Mouse (Mus musculus) hindbrain, embryonic 10.5 days (tissue): Measurements from ENCODE around the gene Sirt4. TPM values are rescaled to one million over a fixed set of nuclear protein-coding genes. Genes with fewer than 3 reads are reported as not detected.
"Not testable (repeated sequence)": the region's sequence is repeated elsewhere in the genome, so short reads cannot be mapped to it uniquely, and the experiment has no call there.

ENCODE experiments used
- DNase-seq: peaks from one replicate; pipeline ENCODE4 v3.0.0-alpha.2; 2017; ENCODE audit warnings: low spot score
- H3K27ac ChIP-seq: fragments of 300-500 bp; sonication (generic); 2 replicates; pipeline ENCODE4 v1.5.1; 2016; ENCODE audit warnings: mild to moderate bottlenecking, moderate library complexity
- H3K27me3 ChIP-seq: fragments of 300-500 bp; sonication (generic); 2 replicates; pipeline ENCODE4 v1.6.1; 2016; ENCODE audit warnings: mild to moderate bottlenecking; ENCODE audit not compliant: poor library complexity, insufficient read depth, severe bottlenecking
- H3K36me3 ChIP-seq: fragments of 300-500 bp; sonication (generic); 2 replicates; pipeline ENCODE4 v1.6.1; 2016; ENCODE audit warnings: mild to moderate bottlenecking, moderate library complexity
- H3K4me1 ChIP-seq: fragments of 300-500 bp; sonication (generic); replicated peaks from 2 replicates; pipeline ENCODE4 v1.6.1; 2016; ENCODE audit warnings: mild to moderate bottlenecking
- H3K4me3 ChIP-seq: fragments of 300-500 bp; sonication (generic); 2 replicates; pipeline ENCODE4 v1.5.1; 2016; ENCODE audit warnings: mild to moderate bottlenecking, moderate library complexity
- H3K9me3 ChIP-seq: fragments of 300-500 bp; sonication (generic); 2 replicates; pipeline ENCODE4 v1.6.1; 2016; ENCODE audit warnings: mild to moderate bottlenecking, moderate library complexity
- WGBS: fragments of 180-500 bp; shearing (Covaris S2); methylation state at CpG from one replicate; pipeline ENCODE4 v1.1.7; 2016; 5-methylcytosine and 5-hydroxymethylcytosine counted together
- polyA plus RNA-seq: library from polyadenylated mRNA; unstranded; fragments of >200 nt; fragmentation: Nextera tagmentation; extraction: Ambion mirVana; gene quantifications from 2 replicates; pipeline ENCODE4 v1.2.1, GENCODE M21; 2016

Sirt4 gene
- polyA plus RNA-seq, 1 experiment from 2014 or later = 17.2 TPM

- Histone ChIP-seq H3K9me3 (no peaks in the 10 kb centered on the region), H3K4me3 (no peak overlapping the region), H3K27me3 (no peaks in the 10 kb centered on the region), H3K4me1 (peaks cover 64% of the 10 kb centered on the region), H3K36me3 (peaks cover 5% of the 10 kb centered on the region; the same call in 1 of the 2 replicates), H3K27ac (peak overlapping the region; percentile 81)
- DNase-seq = no peak
- WGBS = 79% methylated on average over 4 of the region's 4 CpGs
Measured at GRCm38 (mm10) chr5:115522531-115522930, 38.0 kb upstream of the Sirt4 start.

GRCm38 (mm10) chr5:115521553-115522461, 37.3 kb upstream of the Sirt4 start:
- peak overlapping the region; percentile 81 for H3K27ac ChIP-seq
- WGBS = 65% methylated on average over 21 of the region's 21 CpGs
- H3K9me3 ChIP-seq = no peaks in the 10 kb centered on the region
- peak; percentile 68 for DNase-seq
- peaks cover 64% of the 10 kb centered on the region for H3K4me1 ChIP-seq
- no peaks in the 10 kb centered on the region for H3K27me3 ChIP-seq
- peaks cover 12% of the 10 kb centered on the region for H3K36me3 ChIP-seq
- 0 out of 2 replicates have a peak overlapping the region, but pooled peaks have one; percentile 11 for H3K4me3 ChIP-seq

- no peak for DNase-seq
- no peaks in the 10 kb centered on the region for H3K9me3 ChIP-seq
- H3K4me3 ChIP-seq = no peak overlapping the region
- H3K4me1 ChIP-seq = peaks cover 61% of the 10 kb centered on the region
- H3K36me3 ChIP-seq = peaks cover 22% of the 10 kb centered on the region
- WGBS = 62% methylated on average over 21 of the region's 21 CpGs
- no peaks in the 10 kb centered on the region for H3K27me3 ChIP-seq
- H3K27ac ChIP-seq = peak overlapping the region; percentile 68
Measured at GRCm38 (mm10) chr5:115520325-115520869, 35.9 kb upstream of the Sirt4 start.

- 93% methylated on average over 8 of the region's 8 CpGs for WGBS
- not testable (repeated sequence) for DNase-seq, H3K27me3 ChIP-seq, H3K27ac ChIP-seq, H3K4me3 ChIP-seq, H3K9me3 ChIP-seq
- peaks cover 52% of the 10 kb centered on the region for H3K4me1 ChIP-seq
- H3K36me3 ChIP-seq = peaks cover 22% of the 10 kb centered on the region
Measured at GRCm38 (mm10) chr5:115518214-115518613, 33.7 kb upstream of the Sirt4 start.

- H3K27me3 ChIP-seq = no peaks in the 10 kb centered on the region
- 94% methylated on average over 9 of the region's 9 CpGs for WGBS
- H3K4me1 ChIP-seq = peaks cover 45% of the 10 kb centered on the region
- no peak overlapping the region for H3K4me3 ChIP-seq
- peaks cover 22% of the 10 kb centered on the region for H3K36me3 ChIP-seq
- no peak for DNase-seq
- H3K27ac ChIP-seq = no peak overlapping the region
- no peaks in the 10 kb centered on the region for H3K9me3 ChIP-seq
Measured at GRCm38 (mm10) chr5:115517501-115517900, 33.0 kb upstream of the Sirt4 start.

- Histone ChIP-seq H3K9me3 (no peaks in the 10 kb centered on the region), H3K4me1 (peaks cover 42% of the 10 kb centered on the region), H3K36me3 (peaks cover 22% of the 10 kb centered on the region), H3K27me3 (no peaks in the 10 kb centered on the region), H3K4me3 (no peak overlapping the region), H3K27ac (no peak overlapping the region)
- no peak for DNase-seq
- 93% methylated on average over 7 of the region's 7 CpGs for WGBS
Measured at GRCm38 (mm10) chr5:115516908-115517307, 32.4 kb upstream of the Sirt4 start.

- Histone ChIP-seq H3K9me3 (no peaks in the 10 kb centered on the region), H3K4me1 (peaks cover 40% of the 10 kb centered on the region), H3K4me3 (no peak overlapping the region), H3K36me3 (peaks cover 22% of the 10 kb centered on the region), H3K27me3 (no peaks in the 10 kb centered on the region), H3K27ac (peak overlapping the region; percentile 67)
- 78% methylated on average over 32 of the region's 32 CpGs for WGBS
- DNase-seq = no peak
Measured at GRCm38 (mm10) chr5:115516081-115516907, 31.8 kb upstream of the Sirt4 start.

GRCm38 (mm10) chr5:115514896-115515587, 30.5 kb upstream of the Sirt4 start:
- 68% methylated on average over 20 of the region's 20 CpGs for whole genome bisulfite sequencing
- no peaks in the 10 kb centered on the region for H3K27me3 ChIP-seq
- peaks cover 32% of the 10 kb centered on the region for H3K4me1 ChIP-seq
- no peaks in the 10 kb centered on the region for H3K9me3 ChIP-seq
- no peak for DNase-seq
- peak overlapping the region; percentile 75 for H3K27ac ChIP-seq
- no peak overlapping the region for H3K4me3 ChIP-seq
- peaks cover 22% of the 10 kb centered on the region for H3K36me3 ChIP-seq

GRCm38 (mm10) chr5:115514346-115514745, 29.8 kb upstream of the Sirt4 start:
- WGBS = 87% methylated on average over 6 of the region's 6 CpGs
- Histone ChIP-seq H3K9me3 (no peaks in the 10 kb centered on the region), H3K4me1 (peaks cover 37% of the 10 kb centered on the region), H3K4me3 (no peak overlapping the region), H3K27me3 (no peaks in the 10 kb centered on the region), H3K36me3 (peaks cover 22% of the 10 kb centered on the region), H3K27ac (peak overlapping the region; percentile 75; the same call in 1 of the 2 replicates)
- no peak for DNase-seq

GRCm38 (mm10) chr5:115513721-115514120, 29.2 kb upstream of the Sirt4 start:
- Histone ChIP-seq H3K4me1 (peaks cover 43% of the 10 kb centered on the region), H3K4me3 (no peak overlapping the region), H3K27me3 (no peaks in the 10 kb centered on the region), H3K9me3 (no peaks in the 10 kb centered on the region), H3K27ac (no peak overlapping the region), H3K36me3 (peaks cover 22% of the 10 kb centered on the region)
- no peak for DNase-seq
- 95% methylated on average over 16 of the region's 16 CpGs for WGBS

- peaks cover 20% of the 10 kb centered on the region for H3K36me3 ChIP-seq
- H3K4me3 ChIP-seq = no peak overlapping the region
- no peaks in the 10 kb centered on the region for H3K27me3 ChIP-seq
- no peak for DNase-seq
- no peaks in the 10 kb centered on the region for H3K9me3 ChIP-seq
- H3K4me1 ChIP-seq = peaks cover 48% of the 10 kb centered on the region
- WGBS = 97% methylated on average over 14 of the region's 14 CpGs
- no peak overlapping the region for H3K27ac ChIP-seq
Measured at GRCm38 (mm10) chr5:115513246-115513645, 28.7 kb upstream of the Sirt4 start.

GRCm38 (mm10) chr5:115512375-115512774, 27.9 kb upstream of the Sirt4 start:
- Histone ChIP-seq H3K27ac (no peak overlapping the region), H3K4me3 (no peak overlapping the region), H3K4me1 (peaks cover 57% of the 10 kb centered on the region), H3K9me3 (no peaks in the 10 kb centered on the region), H3K27me3 (0 out of 2 replicates have a peak, but pooled peaks cover 4% of the 10 kb centered on the region), H3K36me3 (peaks cover 15% of the 10 kb centered on the region)
- WGBS = 92% methylated on average over 7 of the region's 7 CpGs
- DNase-seq = no peak
